In the genomic region with DNA sequence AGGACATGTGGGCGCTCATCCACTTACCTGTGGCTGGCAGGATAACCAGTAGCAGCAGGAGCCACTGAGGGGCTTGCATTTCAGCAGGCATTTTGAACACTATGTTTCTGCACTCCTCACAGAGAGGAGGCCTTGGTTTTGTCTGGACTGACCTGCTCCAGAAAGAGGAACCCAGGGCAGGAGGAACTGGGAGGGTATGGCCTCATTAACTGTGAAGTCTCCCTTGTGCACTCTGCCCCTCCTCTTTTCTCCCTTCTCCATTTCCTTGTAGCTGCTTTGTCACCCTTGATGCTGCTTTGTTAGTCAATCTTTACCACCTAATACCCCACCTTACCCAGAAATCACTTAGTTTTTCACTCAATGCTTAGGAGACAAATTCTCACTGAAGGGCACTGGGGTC, we compare ENCODE assay signal across 10 mouse cellular contexts. TPM values are rescaled to one million over a fixed set of nuclear protein-coding genes. Genes with fewer than 3 reads are reported as not detected.
DNase-seq lines count a peak whose midpoint lies in the region; ATAC-seq lines count a peak whose summit lies in the region.
"Had no signal": no experiment of that assay in that cellular context is flagged by ENCODE, and none has a peak within 500 bp of the region (broad histone marks: within the 10 kb centered on the region; RNA-seq: fewer than 3 reads in every experiment).

TSS of gene Cfp (minus strand) at position 192 of the 400 bp plus-strand sequence.

- no peak within 1 kb of the TSS for H3K27ac ChIP-seq in midbrain, embryonic 11.5 days (ENCODE audit: low read depth, low read length)
- H3K27ac ChIP-seq: embryonic facial prominence, embryonic 12.5 days; limb, embryonic 13.5 days had no signal

- H3K9ac ChIP-seq in midbrain, embryonic 11.5 days (ENCODE audit: low read length): no peak within 1 kb of the TSS
- H3K9ac ChIP-seq: embryonic facial prominence, embryonic 12.5 days; limb, embryonic 13.5 days had no signal

- no peaks in the 10 kb centered on the region for H3K4me1 ChIP-seq in midbrain, embryonic 11.5 days (ENCODE audit: control insufficient read depth, insufficient read depth, low read length)
- H3K4me1 ChIP-seq: embryonic facial prominence, embryonic 12.5 days; limb, embryonic 13.5 days had no signal

- no peak within 1 kb of the TSS for H3K4me2 ChIP-seq in midbrain, embryonic 11.5 days
- H3K4me2 ChIP-seq: embryonic facial prominence, embryonic 12.5 days; limb, embryonic 13.5 days had no signal

- H3K36me3 ChIP-seq in midbrain, embryonic 11.5 days (ENCODE audit: control insufficient read depth, insufficient read depth, low read length): 0 out of 2 replicates have a peak, but pooled peaks cover 2% of the 10 kb centered on the region

- 82% methylated on average over 1 of the region's 1 CpGs for WGBS in midbrain, embryonic 11.5 days

- H3K9me3 ChIP-seq in midbrain, embryonic 11.5 days (ENCODE audit: control insufficient read depth, low read length): no peaks in the 10 kb centered on the region
- H3K9me3 ChIP-seq: embryonic facial prominence, embryonic 12.5 days; limb, embryonic 13.5 days had no signal

- DNase-seq in adrenal gland, adult 8-10 months: no peak
- no peak for DNase-seq in adrenal gland, postnatal 36 days
- no peak for DNase-seq in left cerebral cortex, postnatal 4 days
- DNase-seq in left cerebral cortex, postnatal 36 days (ENCODE audit: low spot score in 2 of 2): no peak
- no peak for DNase-seq in midbrain, embryonic 11.5 days (ENCODE audit: low spot score, missing footprints)
- DNase-seq in frontal cortex, postnatal 36 days (ENCODE audit: low spot score in 2 of 2): no peak

- no peak for ATAC-seq in erythroid progenitor cell, adult 5-6 weeks (replicated peaks; ENCODE audit: low FRiP score, poor library complexity, severe bottlenecking)
- peak; percentile 91 for ATAC-seq in megakaryocyte, adult 5-6 weeks (ENCODE audit: poor library complexity, severe bottlenecking)
- no peak for ATAC-seq in midbrain, embryonic 11.5 days (ENCODE audit: low FRiP score)

- no peaks in the 10 kb centered on the region for H3K27me3 ChIP-seq in midbrain, embryonic 11.5 days (ENCODE audit: control insufficient read depth, insufficient read depth, low read length)
- H3K27me3 ChIP-seq: embryonic facial prominence, embryonic 12.5 days; limb, embryonic 13.5 days had no signal

- intact Hi-C loops in left cerebral cortex, postnatal 4 days (cut with DNase I): no loop called here
- intact Hi-C loops in left cerebral cortex, postnatal 36 days (cut with DNase I): no loop called here

- no peak within 1 kb of the TSS for H3K4me3 ChIP-seq in midbrain, embryonic 11.5 days (ENCODE audit: low read depth, low read length)
- H3K4me3 ChIP-seq: embryonic facial prominence, embryonic 12.5 days; limb, embryonic 13.5 days had no signal

RNA-seq across cellular contexts. Expression of gene Cfp, which starts in this region (rescaled TPM):
- total RNA-seq in adrenal gland, adult 8-10 months (2022): 10 to 100 TPM in 3 of 4 experiments, 1 to 10 TPM in 1; 9.1 to 14.8 (median 12.3) TPM
- 10 to 100 TPM in 1 of 2 experiments, 1 to 10 TPM in 1; 7.0 to 13.7 TPM for total RNA-seq in adrenal gland, postnatal 36 days (2021)
- 10 to 100 TPM; 11.5 to 13.4 TPM for total RNA-seq in left cerebral cortex, postnatal 4 days (2021)
- total RNA-seq in left cerebral cortex, postnatal 36 days (2021): 10 to 100 TPM in 1 of 2 experiments, 1 to 10 TPM in 1; 6.0 to 18.8 TPM
- 31.4 and 34.8 TPM in 2 replicates for total RNA-seq in erythroid progenitor cell, adult 5-6 weeks (2015; ENCODE audit: low replicate concordance)
- 13.2 and 19.8 TPM in 2 replicates for total RNA-seq in erythroid progenitor cell, adult 5-6 weeks (2017; ENCODE audit: low replicate concordance)
- 150 and 157 TPM in 2 replicates for total RNA-seq in megakaryocyte, adult 5-6 weeks (2015)
- total RNA-seq in megakaryocyte, adult 5-6 weeks (2017): 116 and 120 TPM in 2 replicates
- 4.2 and 4.6 TPM in 2 replicates for polyA plus RNA-seq in midbrain, embryonic 11.5 days (2014; fragmentation: Nextera tagmentation; extraction: Ambion mirVana)
